Mouse (Mus musculus): Measurements from ENCODE around the gene Otog.

The Otog gene

DNA sequence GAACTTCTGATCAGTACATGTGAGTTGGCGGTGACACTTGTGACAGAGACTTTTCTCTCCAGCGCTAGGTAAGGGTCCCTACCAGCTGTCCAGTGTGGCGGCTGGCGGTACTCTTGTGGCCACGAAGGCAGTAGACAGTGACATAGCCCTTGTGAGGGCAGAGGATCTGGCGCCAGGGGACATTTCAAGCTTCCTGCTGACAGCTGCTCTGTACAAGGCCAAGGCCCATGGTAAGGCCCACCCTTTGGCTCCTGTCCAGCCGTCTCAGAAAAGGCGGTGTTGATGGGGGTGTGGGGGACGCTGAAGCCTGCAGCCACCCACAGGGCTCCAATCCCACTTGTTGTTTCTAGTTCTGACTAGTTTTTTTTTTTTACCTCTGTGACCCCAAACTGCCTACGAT lies 42.9 kb downstream of the Otog start:
- no peak for DNase-seq (ENCODE audit: low read depth)

DNA sequence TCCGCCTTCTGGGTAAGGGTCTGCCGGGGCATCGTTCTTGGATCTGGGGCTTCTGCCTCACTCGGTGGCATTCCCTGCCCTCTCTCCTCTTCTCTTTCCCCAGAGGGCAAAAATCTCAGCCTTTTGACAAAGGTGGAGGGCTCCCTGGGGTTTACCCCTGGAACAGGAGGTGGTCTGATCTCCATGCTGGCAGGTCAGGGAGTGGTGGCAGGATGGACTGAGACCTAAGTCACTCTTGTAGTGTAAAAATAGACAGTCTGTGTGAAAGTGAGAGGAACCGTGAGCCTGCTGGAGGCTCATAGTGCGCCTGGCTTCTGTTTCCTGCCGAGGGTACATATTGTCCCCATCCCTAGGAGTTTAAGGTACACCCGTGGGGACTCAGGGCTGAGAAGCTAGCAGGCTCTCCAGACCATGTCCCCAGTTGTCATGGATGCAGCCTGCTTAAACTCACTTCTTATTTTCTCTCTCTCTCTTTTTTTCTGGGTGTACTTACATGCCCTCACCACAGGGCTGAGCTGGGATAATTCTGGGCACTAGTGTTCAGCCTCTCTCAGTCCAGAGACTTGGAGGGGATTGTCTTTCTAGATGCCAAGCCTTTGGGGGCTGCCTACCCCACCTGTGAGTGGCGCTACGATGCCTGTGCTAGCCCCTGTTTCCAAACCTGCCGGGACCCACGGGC lies 44.5 kb downstream of the Otog start:
- no peak for DNase-seq (ENCODE audit: low read depth)

DNA sequence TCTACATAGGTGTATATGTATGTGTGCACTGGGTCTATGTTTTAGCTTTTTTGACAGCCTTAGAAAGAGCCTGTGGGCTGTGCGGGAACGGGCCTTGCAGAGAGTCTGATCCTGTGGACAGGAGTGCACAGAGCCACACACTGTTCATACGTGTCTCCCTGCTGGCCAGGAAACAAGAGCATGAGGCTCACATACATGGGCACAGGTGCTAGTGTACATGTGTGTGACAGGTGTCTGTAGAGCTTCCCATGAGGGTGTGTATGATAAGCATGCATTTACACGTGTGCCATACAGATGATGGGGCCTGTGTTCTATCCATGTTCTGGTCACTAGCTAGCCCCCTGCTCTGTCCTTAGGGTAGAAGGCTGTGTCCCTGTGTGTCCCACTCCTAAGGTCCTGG lies 45.6 kb downstream of the Otog start:
- no peak for DNase-seq (ENCODE audit: low read depth)

DNA sequence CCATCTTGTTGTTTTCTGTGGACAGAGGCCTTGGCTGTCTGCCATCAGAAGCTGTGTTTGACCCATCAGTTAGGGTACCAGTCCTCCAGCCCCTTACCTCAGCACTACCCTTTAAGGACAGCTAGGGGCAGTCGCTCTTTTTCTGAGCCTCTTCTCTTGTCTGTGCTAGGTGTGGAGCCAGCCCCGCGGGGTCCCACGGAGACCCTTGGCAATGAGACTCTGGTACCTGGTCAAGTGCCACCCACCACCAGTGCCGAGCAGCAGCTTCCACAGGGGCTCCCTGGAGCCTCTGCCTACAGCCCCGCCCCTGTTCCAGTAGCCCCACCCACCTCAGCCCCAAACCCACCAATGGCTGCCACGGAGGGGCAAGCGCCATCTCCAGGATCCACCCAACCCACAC lies 46.3 kb downstream of the Otog start:
- DNase-seq (ENCODE audit: low read depth) = no peak

DNA sequence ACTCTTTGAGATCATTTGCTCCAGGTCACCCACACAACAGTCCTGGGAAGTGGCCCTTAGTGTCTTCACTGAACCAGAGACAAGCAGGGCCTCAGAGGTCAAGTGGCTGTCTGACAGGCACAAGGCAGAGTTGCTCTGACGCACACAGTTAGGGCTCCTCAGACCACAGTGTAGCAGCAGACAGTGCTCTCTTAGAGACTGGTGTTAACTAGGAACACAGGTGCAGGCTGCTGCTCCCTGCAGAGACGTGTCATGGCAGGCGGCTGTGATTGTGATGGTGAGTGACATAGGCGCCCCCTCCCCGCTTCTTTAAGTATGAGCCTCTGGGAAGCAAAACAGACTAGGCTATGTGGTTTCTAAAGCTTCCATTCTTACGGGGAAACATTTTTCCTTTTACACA lies 55.5 kb downstream of the Otog start:
- no peak for DNase-seq (ENCODE audit: low read depth)

DNA sequence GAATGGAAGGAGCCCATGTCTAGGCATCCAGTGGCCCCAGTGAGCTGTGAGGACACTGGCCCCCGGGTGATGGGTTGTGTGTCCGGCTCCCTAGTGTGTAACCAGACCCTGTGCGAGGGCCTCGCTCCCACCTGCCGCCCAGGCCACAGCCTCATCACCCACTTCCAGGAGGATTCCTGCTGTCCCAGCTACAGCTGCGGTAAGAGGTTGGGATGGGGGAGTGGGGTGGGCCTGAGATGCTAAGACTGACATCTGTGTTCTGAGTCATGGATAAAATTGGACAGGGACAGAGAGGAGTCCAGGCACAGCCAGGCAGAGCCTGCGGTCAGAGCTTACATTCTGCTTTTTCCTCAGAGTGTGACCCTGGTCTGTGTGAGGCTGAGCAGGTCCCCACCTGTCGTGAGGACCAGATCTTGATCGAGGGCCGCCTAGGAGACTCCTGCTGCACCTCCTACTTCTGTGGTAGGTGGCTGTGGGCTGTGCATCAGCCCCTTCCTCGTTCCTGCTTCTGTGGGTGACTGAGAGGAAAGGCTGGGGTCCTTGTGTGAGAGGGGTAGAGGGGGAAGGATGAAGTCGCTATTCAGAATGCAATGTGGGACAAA lies 60.3 kb downstream of the Otog start:
- no peak for DNase-seq (ENCODE audit: low read depth)

DNA sequence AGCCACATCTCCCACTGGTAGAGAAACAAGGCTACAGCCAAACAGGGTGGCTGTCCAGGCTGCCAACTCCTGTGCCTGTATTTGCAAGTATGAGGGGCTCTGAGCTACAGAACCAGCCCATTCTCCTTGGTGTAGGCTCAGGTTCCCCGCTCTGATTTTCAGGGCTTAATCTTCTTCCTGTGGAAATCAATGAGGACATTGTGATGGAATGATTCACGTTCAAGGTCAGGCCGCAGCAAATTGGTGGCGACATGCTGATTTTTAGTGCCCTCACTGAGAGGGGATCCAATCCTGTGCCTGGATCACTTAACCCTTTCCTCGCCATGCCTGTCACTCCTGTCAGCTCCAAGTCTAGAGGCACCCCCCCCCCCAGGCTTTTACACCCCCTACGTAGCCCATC lies 72.7 kb downstream of the Otog start:
- no peak for DNase-seq (ENCODE audit: low read depth)

DNA sequence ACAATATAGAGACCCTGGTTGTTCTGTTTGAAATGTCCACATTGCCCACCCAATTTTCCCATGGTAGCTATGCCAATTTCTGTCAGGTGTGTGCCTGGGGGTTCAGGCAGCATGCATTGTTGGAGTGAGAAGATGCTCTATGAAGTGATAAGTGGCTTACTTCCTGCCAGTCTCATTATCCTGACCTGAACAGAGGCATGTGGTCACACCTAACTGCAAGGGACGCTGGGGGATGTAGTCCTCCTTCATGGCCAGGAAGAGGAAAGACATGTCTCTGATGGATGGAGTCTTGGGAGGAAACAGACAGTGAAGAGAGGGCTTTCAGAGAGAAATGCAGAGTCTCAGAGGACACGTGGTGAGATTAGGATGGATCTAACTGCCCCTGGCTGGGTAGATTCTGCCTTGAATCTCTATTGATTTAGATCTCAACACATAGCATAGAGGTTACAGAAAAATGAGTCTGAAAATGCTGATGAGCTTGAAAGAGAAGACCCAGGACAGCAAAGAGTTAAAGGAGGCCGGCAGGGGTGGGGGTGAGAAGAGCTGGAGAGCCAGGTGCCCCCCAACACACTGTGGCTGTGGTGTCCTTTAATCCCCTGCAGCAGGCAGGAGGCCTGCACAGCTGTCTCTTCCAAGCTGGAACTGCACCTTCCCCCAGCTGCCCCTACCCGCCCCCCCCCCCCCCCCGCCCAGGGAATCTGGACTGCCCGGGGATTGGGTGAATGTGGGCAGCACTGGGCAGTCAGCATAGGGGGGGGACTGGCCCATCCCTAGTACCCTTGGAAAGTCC lies 73.6 kb downstream of the Otog start:
- no peak for DNase-seq (ENCODE audit: low read depth)

DNA sequence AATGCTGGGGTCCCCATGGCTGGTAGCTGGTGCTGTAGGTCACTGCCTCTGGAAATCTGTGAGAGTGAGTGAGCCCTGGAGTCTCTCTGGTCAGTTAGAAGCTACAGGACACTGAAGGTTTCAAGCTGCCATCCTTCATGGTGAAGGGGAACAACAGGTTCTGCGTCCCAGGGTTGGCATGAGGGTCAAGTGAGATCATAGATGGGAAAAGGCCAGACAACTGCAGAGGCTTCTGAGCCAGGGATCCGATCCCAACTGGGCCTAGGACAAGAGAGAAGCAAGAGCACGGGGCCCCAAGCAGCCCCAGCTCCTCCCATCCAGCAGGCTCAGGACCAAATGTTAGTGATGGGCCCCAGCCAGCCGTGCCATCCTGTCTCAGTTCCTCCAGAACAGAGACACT lies 74.9 kb downstream of the Otog start:
- DNase-seq (ENCODE audit: low read depth) = no peak

DNA sequence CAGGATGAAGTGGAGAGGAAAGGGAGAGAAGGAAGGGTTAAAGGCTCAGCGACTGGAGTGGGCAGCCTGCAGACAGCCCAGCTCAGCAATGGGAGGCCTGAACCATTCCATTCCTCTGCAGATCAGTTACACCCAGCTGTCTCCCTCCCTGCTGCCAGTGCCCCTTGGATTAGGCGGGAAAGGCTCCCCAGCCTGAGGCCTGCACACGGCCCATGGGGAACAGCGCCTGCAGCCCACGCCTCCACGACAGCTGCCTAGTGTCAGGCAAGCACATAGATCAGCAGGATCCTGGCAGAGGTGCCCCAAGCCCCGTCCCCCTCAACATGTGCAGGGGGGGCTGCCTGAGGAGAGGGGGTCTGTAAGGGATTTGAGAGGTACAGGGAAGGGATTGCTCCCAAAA lies 76.2 kb downstream of the Otog start:
- DNase-seq (ENCODE audit: low read depth) = no peak

DNA sequence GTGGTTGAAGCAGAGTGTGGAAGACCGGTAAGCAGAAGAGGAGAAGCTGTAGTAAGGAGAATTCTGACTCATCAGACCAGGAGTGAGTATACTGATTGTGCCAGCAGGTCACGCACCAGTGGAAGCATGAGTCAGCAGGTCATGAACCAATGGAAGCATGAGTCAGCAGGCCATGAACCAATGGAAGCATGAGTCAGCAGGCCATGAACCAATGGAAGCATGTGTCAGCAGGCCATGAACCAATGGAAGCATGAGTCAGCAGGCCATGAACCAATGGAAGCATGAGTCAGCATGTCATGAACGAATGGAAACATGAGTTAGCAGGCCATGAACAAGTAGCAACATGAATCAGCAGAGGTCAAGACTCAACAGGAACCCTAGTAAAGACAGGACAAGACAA lies 80.5 kb downstream of the Otog start:
- no peak for DNase-seq (ENCODE audit: low read depth)

DNA sequence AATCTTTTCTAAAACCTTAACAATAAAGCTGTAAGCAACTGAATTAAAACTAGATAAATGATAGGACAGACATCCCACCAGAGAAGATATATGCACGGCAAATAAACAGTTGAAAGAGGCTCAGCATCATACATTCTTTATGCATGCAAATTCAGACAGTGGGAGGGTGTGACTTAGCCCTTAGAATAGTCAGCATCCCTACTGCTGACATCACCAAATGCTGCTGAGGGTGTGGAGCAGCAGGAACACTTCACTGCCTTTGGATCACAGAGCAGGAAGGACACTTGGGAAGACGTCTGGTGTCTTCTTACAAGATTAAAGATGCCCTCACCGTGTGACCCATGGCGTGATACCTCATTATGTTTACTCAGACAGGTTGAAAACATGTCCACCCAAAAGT lies 87.1 kb downstream of the Otog start:
- no peak for DNase-seq (ENCODE audit: low read depth)

DNA sequence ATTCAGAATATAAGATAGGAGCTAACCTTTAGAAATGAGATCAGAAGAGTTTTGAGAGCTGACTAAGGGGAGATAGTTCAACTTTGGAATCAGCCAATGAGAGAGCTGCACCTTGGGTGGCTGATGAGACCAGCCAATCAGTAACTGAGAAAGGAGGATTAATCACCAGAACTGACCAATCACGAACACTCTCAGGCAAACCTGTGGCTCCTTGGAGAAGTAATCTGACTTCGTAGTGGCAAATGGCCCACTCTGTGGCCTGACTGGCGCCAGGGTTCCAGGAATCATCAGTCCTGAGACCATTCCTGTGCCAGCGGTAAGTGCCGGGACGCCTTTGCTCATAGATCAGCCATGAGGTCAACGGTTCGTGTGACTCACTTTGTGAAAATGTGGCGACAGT lies 96.6 kb downstream of the Otog start:
- DNase-seq (ENCODE audit: low read depth) = no peak

DNA sequence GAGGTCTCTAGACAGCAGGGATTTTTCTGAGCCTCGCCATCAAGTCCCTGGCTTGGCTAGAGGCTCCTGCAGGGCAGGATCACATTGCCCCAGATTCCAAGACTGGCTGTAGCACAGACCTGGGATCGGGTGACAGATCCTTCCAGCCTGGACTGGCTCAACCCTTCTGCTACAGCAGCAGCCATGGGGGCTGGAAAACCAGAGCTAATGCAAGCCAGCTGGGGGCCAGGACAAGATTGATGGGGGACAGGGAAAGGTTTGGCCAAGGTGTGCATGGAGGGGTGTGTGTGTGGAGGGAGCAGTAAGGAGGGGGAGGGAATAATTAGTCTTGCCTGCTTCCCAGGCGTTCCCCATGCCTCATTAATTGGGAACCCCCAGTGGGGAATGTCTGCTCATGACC lies 99.0 kb downstream of the Otog start:
- no peak for DNase-seq (ENCODE audit: low read depth)

DNA sequence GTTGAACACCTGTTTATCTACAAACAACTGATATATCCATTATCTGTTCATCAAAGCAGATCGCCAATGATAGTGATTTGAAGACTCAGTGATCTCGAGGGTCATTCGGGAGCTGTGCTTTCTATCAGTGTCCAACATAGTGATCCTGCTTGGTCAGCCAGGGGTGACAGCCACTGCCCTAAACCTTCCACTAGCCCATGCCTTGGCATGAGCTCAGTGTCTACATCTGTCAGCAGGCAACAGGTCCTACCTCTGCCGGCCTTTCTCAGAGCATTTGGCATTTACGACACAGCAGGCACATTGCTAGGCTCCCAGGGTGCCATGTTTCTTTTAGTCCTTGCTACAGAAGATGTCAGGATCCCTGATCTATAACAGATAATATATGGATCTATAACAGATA lies 99.5 kb downstream of the Otog start:
- DNase-seq (ENCODE audit: low read depth) = no peak

DNA sequence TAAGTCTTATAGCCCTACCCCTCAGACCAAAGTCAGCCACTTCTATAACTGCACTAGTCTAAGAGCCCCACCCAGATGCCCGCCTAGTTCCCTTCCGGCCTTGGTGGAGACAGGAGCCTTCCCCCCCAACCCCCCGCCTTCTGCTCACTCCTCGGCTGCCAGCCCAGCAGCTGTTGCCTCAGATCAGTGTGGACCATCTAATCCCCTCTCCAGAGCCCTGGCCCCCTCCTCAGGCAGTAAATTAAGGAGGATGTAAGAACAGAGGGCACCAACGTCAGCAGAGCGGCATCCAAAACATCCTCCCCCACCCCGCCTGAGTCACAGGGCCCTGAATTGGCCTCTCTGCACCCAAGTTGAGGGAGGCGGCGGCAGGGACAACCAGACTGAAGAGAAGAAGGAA lies 100.7 kb downstream of the Otog start:
- DNase-seq (ENCODE audit: low read depth) = no peak

DNA sequence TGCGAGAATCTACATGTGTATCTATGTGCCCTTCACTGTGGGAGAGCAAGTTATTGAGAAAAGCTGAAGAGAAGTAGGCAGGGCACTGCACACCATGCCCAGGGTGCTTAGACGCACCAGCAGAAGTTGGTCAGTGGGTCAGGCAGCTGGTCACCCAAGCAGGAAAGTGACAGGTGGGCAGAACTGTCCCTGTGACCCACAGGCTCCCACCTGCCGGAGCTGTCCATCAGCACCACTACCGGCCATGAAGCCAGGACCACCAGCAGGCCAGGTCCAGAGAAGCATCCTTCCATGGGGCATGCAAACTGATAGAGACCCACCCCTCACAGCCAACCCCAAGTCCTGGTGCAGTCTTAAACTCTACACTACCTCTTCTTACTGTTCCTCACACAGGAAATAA lies 106.9 kb downstream of the Otog start:
- DNase-seq (ENCODE audit: low read depth) = no peak

DNA sequence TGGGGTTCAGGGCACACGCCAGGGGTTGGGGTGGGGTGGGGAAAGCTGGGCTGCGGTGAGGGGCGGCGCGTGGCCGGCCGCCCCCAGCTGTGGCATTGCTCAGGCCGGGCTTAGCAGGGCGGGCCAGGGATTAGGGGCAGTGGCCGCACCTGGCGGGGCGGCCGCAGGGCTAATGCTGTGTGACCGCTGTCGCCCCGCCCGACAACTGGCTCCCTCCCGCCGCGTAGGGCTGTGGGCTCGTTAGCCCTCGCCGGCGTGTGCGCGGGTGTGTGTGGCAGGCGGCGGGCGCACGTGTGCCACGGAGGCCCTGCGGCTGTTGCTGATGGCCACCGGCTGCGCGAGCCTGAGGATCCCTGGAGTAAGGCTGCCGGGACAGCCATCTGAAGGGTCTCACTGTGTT lies 108.0 kb downstream of the Otog start:
- DNase-seq (ENCODE audit: low read depth) = no peak

DNA sequence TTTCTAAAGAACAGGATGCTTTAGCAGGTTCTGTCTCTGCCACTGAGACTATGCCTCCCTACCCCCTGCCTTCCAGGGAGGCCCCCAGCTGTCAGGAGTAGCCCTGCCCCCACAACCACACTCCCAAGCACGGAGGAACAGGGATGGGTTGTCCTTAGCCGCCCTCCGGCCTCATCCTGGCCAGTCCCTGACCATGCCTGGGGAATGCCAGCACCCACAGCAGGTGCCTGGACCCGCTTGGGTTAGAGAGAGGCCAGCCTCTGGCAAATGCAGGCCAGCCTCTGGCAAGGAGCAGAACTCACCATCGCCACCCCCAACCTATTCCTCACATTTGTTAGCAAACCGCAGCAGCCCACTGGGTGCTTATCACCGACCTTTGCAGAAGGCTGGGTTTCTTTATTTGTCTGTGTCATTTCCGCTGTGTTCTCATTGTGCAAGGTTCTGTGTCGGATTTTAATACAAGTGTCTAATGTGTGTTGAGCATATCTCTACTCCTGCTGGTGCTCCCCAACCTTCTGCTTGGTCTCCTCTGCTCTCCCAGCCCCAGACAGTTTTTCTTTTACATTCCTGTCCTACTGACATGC lies 109.4 kb downstream of the Otog start:
- no peak for DNase-seq (ENCODE audit: low read depth)

DNA sequence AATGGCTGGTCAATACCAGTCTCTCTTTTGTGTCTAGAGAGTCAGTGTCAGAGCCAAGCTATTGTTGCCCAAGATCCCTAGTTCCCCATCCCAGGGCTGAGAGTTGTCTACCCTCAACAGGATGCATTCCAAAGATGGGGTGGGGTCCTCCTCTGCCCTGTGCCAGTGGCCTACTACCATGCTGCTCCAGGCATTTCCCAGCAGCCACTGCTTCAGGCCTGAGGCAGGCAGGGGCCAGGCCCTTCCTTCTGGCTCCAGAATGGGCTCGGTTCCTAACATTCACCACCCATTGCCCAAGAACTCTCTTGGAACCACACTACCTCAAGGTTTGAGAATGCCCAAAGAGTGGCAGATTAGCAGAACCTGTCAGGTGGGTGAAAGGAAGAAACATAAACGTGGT lies 112.0 kb downstream of the Otog start:
- no peak for DNase-seq (ENCODE audit: low read depth)

DNA sequence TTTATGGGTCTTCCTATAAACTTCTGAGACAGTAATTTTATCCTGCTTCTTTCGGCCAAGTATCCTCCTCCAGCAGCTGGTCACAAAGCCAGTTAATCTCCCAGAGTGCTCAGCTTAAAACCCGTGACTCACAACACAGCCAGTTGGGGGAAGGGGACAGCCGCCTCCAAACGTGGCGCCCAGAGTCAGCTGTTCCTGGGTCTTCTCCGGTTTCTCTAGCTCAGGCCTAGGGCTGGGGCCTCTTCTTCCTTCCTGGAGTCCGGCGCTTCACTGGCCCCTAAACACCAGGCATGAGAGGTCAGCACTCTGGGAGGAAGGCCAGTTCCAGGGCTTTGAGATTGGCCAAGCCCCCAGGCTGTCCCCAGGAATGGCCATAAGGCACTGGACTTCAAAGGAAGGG lies 112.4 kb downstream of the Otog start:
- no peak for DNase-seq (ENCODE audit: low read depth)

DNA sequence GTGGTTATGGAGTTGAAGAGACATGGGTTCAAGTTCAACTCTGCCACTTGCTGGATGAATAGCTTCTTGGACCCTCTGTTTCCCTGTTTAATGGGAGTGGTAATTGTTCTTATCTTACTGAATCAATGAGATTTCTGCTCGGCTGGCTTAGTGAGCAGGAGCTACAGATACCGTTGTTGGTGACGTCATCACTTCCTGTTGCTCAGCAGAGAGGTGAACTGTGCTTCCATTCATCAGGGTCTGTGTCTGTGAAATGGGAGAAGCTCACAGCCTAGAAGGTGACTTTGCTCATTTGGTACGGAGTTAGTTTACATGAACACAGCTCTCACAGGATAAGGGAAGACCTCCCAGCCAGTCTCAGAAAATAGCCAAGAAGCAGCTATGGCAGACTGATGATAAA lies 113.1 kb downstream of the Otog start:
- no peak for DNase-seq (ENCODE audit: low read depth)

Measured in c-Kit-positive CD71-negative TER-119-negative erythroid progenitor cells, embryonic 14.5 days (primary cell).